Comparison of ENCODE assay signal across 19 mouse cellular contexts in the genomic region with DNA sequence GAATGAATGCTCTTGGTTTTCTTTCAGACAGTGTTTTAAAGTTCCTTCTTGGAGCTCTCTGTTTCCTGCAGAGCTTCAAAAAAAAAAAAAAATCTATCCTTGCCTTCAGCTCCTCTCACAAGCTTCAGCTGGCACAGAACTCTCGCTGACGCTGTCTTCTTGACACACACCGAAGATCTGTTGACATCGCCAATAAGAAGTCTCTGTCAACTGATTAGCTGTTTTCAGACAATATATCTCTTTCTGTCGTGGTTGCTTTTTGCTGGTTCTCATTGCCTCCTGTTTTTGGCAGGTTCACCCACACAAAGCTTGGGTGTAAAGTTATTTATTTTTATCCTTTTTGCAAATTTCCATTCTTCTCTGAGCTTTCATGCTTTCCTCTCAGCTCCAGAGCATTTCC.
DNase-seq lines count a peak whose midpoint lies in the region; ATAC-seq and TF ChIP-seq lines count a peak whose summit lies in the region.
"Had no signal": no experiment of that assay in that cellular context is flagged by ENCODE, and none has a peak within 500 bp of the region (broad histone marks: within the 10 kb centered on the region; RNA-seq: fewer than 3 reads in every experiment).

No protein-coding gene starts in this region.

- no peaks in the 10 kb centered on the region for H3K36me3 ChIP-seq in neural tube, embryonic 15.5 days
- H3K36me3 ChIP-seq: embryonic facial prominence, embryonic 10.5 days; heart, embryonic 13.5 days; hindbrain, embryonic 15.5 days had no signal

- no peaks in the 10 kb centered on the region for H3K27me3 ChIP-seq in neural tube, embryonic 15.5 days (replicated peaks)
- H3K27me3 ChIP-seq: forebrain, embryonic 13.5 days; heart, embryonic 13.5 days; hindbrain, embryonic 15.5 days had no signal

- H3K4me1 ChIP-seq in neural tube, embryonic 15.5 days: no peaks in the 10 kb centered on the region
- H3K4me1 ChIP-seq: embryonic facial prominence, embryonic 10.5 days; forebrain, embryonic 13.5 days; hindbrain, embryonic 15.5 days had no signal

- H3K4me2 ChIP-seq in neural tube, embryonic 15.5 days: no peak overlapping the region
- H3K4me2 ChIP-seq: forebrain, embryonic 13.5 days; heart, embryonic 13.5 days; hindbrain, embryonic 15.5 days had no signal

- WGBS in neural tube, embryonic 15.5 days: 95% methylated on average over 5 of the region's 5 CpGs

- H3K4me3 ChIP-seq in left cerebral cortex, adult 2 months: no peak overlapping the region
- H3K4me3 ChIP-seq in neural tube, embryonic 15.5 days (replicated peaks): no peak overlapping the region
- H3K4me3 ChIP-seq: embryonic facial prominence, embryonic 10.5 days; forebrain, embryonic 13.5 days; gastrocnemius, adult 2 months; heart, embryonic 13.5 days; hindbrain, embryonic 15.5 days had no signal

- ATAC-seq in neural tube, embryonic 15.5 days (ENCODE audit: low FRiP score): no peak
- ATAC-seq: forebrain, embryonic 13.5 days; forebrain, postnatal 0 days had no signal

- no peak for DNase-seq in left cerebral cortex, adult 2 months (ENCODE audit: extremely low spot score in 1 of 2, low spot score in 2 of 2)
- DNase-seq in left cerebral cortex, postnatal 10 days (ENCODE audit: extremely low spot score in 1 of 2, low spot score in 2 of 2): no peak
- peak; percentile 34 to 43 for DNase-seq in right cerebral cortex, adult 2 months (ENCODE audit: low spot score in 2 of 2)
- no peak for DNase-seq in right cerebral cortex, postnatal 4 days
- DNase-seq in left cerebral cortex, postnatal 36 days (ENCODE audit: low spot score in 2 of 2): peak; percentile 22 to 29
- DNase-seq in kidney, postnatal 25 days: no peak
- DNase-seq: adrenal gland, adult 2 months; adrenal gland, postnatal 25 days; cerebellum, adult 2 months; cerebellum, postnatal 10 days; forebrain, postnatal 0 days; gastrocnemius, adult 2 months; gastrocnemius, postnatal 25 days; heart, postnatal 36 days had no signal

- no peaks in the 10 kb centered on the region for H3K9me3 ChIP-seq in neural tube, embryonic 15.5 days (replicated peaks)
- H3K9me3 ChIP-seq: forebrain, embryonic 13.5 days; hindbrain, embryonic 15.5 days had no signal

- peak overlapping the region; percentile 47; the same call in 1 of the 2 replicates for H3K27ac ChIP-seq in left cerebral cortex, adult 2 months
- H3K27ac ChIP-seq in neural tube, embryonic 15.5 days (replicated peaks): no peak overlapping the region
- H3K27ac ChIP-seq: embryonic facial prominence, embryonic 10.5 days; forebrain, embryonic 13.5 days; gastrocnemius, adult 2 months; heart, embryonic 13.5 days; hindbrain, embryonic 15.5 days had no signal

- intact Hi-C loops in left cerebral cortex, adult 2 months (cut with DNase I): loop anchor here (5.0 kb wide), 1 partner anchor 147 kb away; no protein-coding TSS in a partner anchor
- intact Hi-C loops in left cerebral cortex, postnatal 10 days (cut with DNase I): no loop called here
- intact Hi-C loops in left cerebral cortex, postnatal 36 days (cut with DNase I): no loop called here

- no peak overlapping the region for H3K9ac ChIP-seq in neural tube, embryonic 15.5 days (replicated peaks)
- H3K9ac ChIP-seq: forebrain, embryonic 13.5 days; forebrain, postnatal 0 days; heart, embryonic 13.5 days; hindbrain, embryonic 15.5 days had no signal

- no peak for TF ChIP-seq CTCF in left cerebral cortex, adult 2 months (IDR thresholded peaks at IDR 0.05)

Comparison
In these comparisons a context has a peak if more than half of its experiments do, and no peak if none do; other contexts are left out.
1. DNase-seq: peak in right cerebral cortex, adult 2 months (2 of 2) and left cerebral cortex, postnatal 36 days (2 of 2); none in left cerebral cortex, adult 2 months (0 of 2), left cerebral cortex, postnatal 10 days (0 of 2), right cerebral cortex, postnatal 4 days (single experiment) and kidney, postnatal 25 days (0 of 2).